Mouse (Mus musculus) ES-Bruce4 (cell line): Measurements from ENCODE around the gene Lpp. TPM values are rescaled to one million over a fixed set of nuclear protein-coding genes. Genes with fewer than 3 reads are reported as not detected.

Source experiments
- H3K27ac ChIP-seq: 2 replicates; pipeline ENCODE4 v1.5.1; 2012; ENCODE audit warnings: low read length, inconsistent platforms; ENCODE audit not compliant: insufficient read depth
- H3K27me3 ChIP-seq: 2 replicates; pipeline ENCODE4 v1.6.1; 2012; ENCODE audit warnings: mild to moderate bottlenecking, low read length, inconsistent platforms; ENCODE audit not compliant: control insufficient read depth, poor library complexity, insufficient read depth, severe bottlenecking
- H3K36me3 ChIP-seq: 2 replicates; pipeline ENCODE4 v1.6.1; 2012; ENCODE audit warnings: inconsistent platforms, mild to moderate bottlenecking, low read length, moderate library complexity; ENCODE audit not compliant: control insufficient read depth, poor library complexity, insufficient read depth, severe bottlenecking
- H3K4me1 ChIP-seq: one replicate; pipeline ENCODE4 v1.8.1; 2011; ENCODE audit warnings: low read length; ENCODE audit not compliant: control insufficient read depth, insufficient read depth
- H3K4me3 ChIP-seq: 2 replicates; pipeline ENCODE4 v1.5.1; 2011; ENCODE audit warnings: low read depth, mild to moderate bottlenecking, low read length
- H3K9ac ChIP-seq: 2 replicates; pipeline ENCODE4 v1.6.1; 2012; ENCODE audit warnings: low read depth, mild to moderate bottlenecking, inconsistent platforms; ENCODE audit not compliant: poor library complexity, severe bottlenecking
- H3K9me3 ChIP-seq: replicated peaks from 2 replicates; pipeline ENCODE4 v1.6.1; 2012; ENCODE audit warnings: mild to moderate bottlenecking, low read length, inconsistent platforms; ENCODE audit not compliant: control insufficient read depth, poor library complexity, insufficient read depth, severe bottlenecking
- CTCF ChIP-seq: IDR thresholded peaks from one replicate; pipeline ENCODE4 v1.8.1; 2011; ENCODE audit warnings: low read depth, low read length
- EP300 ChIP-seq: IDR thresholded peaks from 2 replicates; pipeline ENCODE4 v1.6.1; 2011; ENCODE audit warnings: low read depth, low read length; ENCODE audit not compliant: insufficient read depth
- POLR2A ChIP-seq: IDR thresholded peaks from one replicate; pipeline ENCODE4 v1.8.1; 2011; ENCODE audit warnings: low read length; ENCODE audit not compliant: insufficient read depth
- polyA plus RNA-seq: library from polyadenylated mRNA; stranded (reverse); fragments of >200 nt; gene quantifications from 2 replicates; pipeline ENCODE4 v1.2.4, GENCODE M21; 2011; ENCODE audit warnings: low read depth; ENCODE audit not compliant: missing spikeins, insufficient read depth, insufficient read length

The Lpp gene
- polyA plus RNA-seq, 1 experiment = 48.5 TPM

DNA sequence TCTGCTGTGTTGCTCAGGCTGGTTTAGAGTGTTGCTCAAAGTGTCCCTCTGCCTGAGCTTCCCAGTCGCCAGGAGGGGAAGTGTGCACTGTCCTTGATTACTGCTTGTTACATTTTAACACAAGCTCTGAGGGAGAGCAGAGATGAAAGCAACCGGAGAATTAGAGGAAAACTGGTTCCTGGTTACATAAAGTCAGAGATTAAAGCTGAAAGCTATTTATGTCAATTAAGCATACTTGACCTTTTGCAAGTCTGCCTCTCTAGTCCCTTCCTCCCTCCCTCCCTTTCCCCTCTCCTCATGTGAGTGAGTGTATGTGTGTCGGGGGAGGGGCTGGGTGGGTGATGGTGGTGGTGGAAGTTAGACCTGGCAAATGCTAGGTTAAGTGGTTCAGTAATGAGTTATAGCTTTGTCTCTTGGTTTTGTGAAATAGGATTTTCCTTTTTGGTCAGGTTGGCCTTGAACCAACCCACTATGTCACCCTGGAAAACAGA is 83.6 kb downstream of the Lpp start:
- Histone ChIP-seq H3K4me1 (peaks cover 3% of the 10 kb centered on the region), H3K27me3 (no peaks in the 10 kb centered on the region), H3K36me3 (no peaks in the 10 kb centered on the region), H3K27ac (no peak overlapping the region), H3K9me3 (no peaks in the 10 kb centered on the region), H3K4me3 (no peak overlapping the region), H3K9ac (no peak overlapping the region)
- TF ChIP-seq CTCF (no peak), EP300 (no peak), POLR2A (no peak)

DNA sequence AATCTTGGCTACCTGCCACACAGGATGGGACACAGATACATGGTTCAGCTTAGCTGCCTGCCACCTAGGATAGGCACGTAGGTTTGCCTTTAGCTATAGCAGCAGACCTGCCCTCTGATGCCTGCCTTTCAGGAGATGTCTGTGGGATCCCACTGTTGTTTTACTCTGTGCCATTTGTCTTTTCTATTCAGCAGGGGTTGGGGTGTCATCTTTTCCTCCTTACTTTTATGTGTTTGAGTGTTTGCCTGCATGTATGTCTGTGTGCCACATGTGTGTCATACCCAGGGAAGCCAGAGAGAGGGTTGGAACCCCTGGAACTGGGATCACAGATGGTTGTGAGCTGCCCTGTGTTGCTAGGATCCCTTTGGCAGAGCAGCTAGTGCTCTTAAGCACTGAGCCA is 84.7 kb downstream of the Lpp start:
- no peaks in the 10 kb centered on the region for H3K4me1 ChIP-seq
- H3K9me3 ChIP-seq = no peaks in the 10 kb centered on the region
- no peaks in the 10 kb centered on the region for H3K36me3 ChIP-seq
- no peaks in the 10 kb centered on the region for H3K27me3 ChIP-seq
- H3K27ac ChIP-seq = no peak overlapping the region
- no peak overlapping the region for H3K9ac ChIP-seq
- TF ChIP-seq CTCF = no peak
- no peak for TF ChIP-seq EP300
- TF ChIP-seq POLR2A = no peak
- H3K4me3 ChIP-seq = no peak overlapping the region

DNA sequence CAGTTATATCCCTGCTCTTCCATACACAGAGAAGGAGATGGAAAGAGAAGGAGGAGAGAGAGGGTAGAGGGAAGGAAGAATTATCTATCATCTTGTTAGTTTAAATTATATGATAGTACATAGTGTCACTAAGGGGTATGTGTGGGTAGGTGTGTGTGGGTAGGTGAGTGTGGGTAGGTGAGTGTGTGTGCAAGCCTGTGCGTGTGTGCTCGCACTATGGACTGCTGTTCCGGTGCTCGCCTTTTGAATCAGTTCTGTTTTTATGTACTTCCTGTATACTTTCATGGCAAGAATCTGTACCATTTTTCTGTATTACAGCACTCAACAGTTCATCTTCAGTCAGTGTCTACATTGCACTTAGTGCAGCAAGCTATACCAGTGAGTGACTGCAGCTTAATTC is 85.5 kb downstream of the Lpp start:
- H3K4me3 ChIP-seq = no peak overlapping the region
- no peaks in the 10 kb centered on the region for H3K36me3 ChIP-seq
- no peaks in the 10 kb centered on the region for H3K27me3 ChIP-seq
- TF ChIP-seq POLR2A = no peak
- TF ChIP-seq CTCF = no peak
- TF ChIP-seq EP300 = no peak
- H3K9me3 ChIP-seq = no peaks in the 10 kb centered on the region
- H3K27ac ChIP-seq = no peak overlapping the region
- no peaks in the 10 kb centered on the region for H3K4me1 ChIP-seq
- no peak overlapping the region for H3K9ac ChIP-seq

DNA sequence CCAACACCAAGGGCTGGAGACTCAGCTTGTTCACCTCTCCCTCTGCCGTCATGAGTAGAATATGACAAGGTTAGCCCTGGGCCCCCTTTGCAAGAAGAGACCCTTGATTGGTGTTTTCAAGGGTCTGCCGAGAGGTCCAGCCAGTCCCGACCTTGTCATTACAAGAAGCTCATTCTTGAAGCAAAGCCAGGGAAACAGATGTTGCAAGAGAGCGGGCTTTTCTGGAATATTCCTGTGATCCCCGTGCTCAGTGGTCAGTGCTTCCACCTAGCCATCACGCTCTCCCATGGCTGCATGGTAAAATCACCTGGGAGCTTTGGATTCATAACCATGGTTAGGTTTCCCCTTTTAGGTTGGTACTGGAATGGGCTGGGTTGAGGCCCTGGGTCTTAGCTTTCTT is 89.3 kb downstream of the Lpp start:
- H3K27ac ChIP-seq = no peak overlapping the region
- TF ChIP-seq POLR2A (no peak), CTCF (no peak), EP300 (no peak)
- no peak overlapping the region for H3K4me3 ChIP-seq
- H3K9me3 ChIP-seq = no peaks in the 10 kb centered on the region
- H3K4me1 ChIP-seq = no peaks in the 10 kb centered on the region
- no peaks in the 10 kb centered on the region for H3K36me3 ChIP-seq
- no peak overlapping the region for H3K9ac ChIP-seq
- no peaks in the 10 kb centered on the region for H3K27me3 ChIP-seq

DNA sequence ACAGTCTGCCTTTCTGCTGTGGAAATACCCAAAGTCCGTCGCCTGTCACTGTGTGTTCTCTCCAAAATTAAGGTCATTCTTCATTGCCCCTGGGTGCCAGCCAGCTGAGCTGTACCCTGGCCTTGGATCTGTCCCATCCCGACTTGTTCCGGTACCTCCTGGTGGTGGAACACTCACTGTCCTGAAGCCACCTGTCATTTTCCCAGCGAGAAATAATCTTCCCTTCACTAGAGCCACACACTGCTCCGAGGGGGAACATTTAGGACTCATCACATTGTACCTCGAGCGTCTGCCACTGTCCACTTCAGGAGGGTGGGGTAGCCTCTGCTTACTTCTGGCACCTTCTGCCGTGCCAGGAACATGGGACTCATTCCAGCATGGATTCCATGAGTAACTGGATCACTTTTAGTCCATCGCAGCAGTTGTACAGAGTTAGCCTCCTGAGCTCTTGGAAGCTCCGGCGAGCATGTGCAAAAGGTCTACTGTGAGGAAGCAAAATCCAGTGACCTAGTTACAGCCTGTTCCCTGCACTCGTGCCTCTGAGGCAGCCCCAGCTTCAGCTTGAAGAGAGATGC is 90.3 kb downstream of the Lpp start:
- no peaks in the 10 kb centered on the region for H3K4me1 ChIP-seq
- no peaks in the 10 kb centered on the region for H3K27me3 ChIP-seq
- TF ChIP-seq POLR2A = no peak
- TF ChIP-seq CTCF = no peak
- TF ChIP-seq EP300 = no peak
- H3K4me3 ChIP-seq = no peak overlapping the region
- H3K27ac ChIP-seq = no peak overlapping the region
- H3K36me3 ChIP-seq = no peaks in the 10 kb centered on the region
- no peak overlapping the region for H3K9ac ChIP-seq
- H3K9me3 ChIP-seq = no peaks in the 10 kb centered on the region

DNA sequence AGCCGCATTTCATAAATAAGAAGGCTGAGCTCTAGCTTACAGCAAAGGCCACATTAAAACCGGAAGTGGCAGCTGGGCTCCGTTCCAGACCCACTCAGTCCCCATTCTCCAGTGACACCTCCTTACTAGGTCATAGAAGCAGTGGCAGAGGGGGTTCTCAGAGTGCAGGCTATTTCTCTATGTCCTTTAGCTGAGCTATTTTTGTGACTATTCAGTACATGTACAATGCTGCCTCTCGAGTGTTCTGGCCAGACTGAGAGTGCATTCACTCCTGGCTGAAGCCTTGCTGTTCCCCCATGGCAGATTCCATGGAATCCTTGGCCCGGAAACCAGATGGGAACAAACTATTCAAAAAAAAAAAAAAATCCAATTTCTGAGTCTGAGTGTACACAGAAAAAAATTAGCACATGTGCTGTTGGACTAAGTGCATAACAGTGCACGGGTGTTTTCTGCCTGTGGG is 94.5 kb downstream of the Lpp start:
- no peak overlapping the region for H3K4me3 ChIP-seq
- no peak overlapping the region for H3K27ac ChIP-seq
- no peak overlapping the region for H3K9ac ChIP-seq

More for the DNA sequence above, 94.5 kb downstream of the Lpp start:
- H3K27me3 ChIP-seq = no peaks in the 10 kb centered on the region
- no peak for TF ChIP-seq POLR2A
- TF ChIP-seq CTCF = no peak
- TF ChIP-seq EP300 = no peak
- H3K4me1 ChIP-seq = no peaks in the 10 kb centered on the region
- H3K9me3 ChIP-seq = no peaks in the 10 kb centered on the region
- H3K36me3 ChIP-seq = no peaks in the 10 kb centered on the region
